Mouse (Mus musculus): Measurements from ENCODE around the gene Ctcfl.

GRCm38 (mm10) chr2:173153266-173153665 is 33.9 kb upstream of the Ctcfl start:
- TF ChIP-seq CTCF (IDR thresholded peaks at IDR 0.05; ENCODE audit: control insufficient read depth, insufficient read depth, insufficient replicate concordance, low read depth, low read length) (no peak), POLR2A (IDR thresholded peaks at IDR 0.05; ENCODE audit: control insufficient read depth, low read depth, low read length) (no peak)

All from testis, adult 2 months (tissue).